Mouse (Mus musculus) kidney, postnatal 10 days (tissue): Measurements from ENCODE around the gene Rell1.
A peak's percentile ranks its signal among the peaks of the same experiment; 100 is the strongest.

Experiments
- DNase-seq: peaks from one replicate; pipeline ENCODE4 v3.0.0; 2021; ENCODE audit warnings: mixed read lengths

Gene Rell1

DNA sequence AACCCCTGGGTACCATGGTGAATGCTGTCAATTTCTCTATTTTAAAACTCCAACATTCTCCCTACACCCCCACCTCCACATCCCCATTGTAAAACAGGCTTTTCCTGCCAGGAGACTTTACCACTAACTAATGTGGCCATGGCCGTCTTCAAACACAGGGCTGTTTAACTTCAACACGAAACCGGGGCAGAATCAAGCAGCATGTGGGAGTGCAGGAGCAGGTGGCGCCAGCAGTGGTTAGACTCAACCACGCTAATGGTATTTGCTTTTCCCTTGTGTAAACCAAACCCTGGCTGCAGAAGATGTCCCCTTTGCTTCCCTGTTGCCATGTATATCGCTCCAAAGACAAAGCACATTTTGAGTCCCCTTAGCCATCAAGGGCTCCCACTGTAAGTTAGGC is 76.8 kb downstream of the Rell1 start:
- DNase-seq: no peak

DNA sequence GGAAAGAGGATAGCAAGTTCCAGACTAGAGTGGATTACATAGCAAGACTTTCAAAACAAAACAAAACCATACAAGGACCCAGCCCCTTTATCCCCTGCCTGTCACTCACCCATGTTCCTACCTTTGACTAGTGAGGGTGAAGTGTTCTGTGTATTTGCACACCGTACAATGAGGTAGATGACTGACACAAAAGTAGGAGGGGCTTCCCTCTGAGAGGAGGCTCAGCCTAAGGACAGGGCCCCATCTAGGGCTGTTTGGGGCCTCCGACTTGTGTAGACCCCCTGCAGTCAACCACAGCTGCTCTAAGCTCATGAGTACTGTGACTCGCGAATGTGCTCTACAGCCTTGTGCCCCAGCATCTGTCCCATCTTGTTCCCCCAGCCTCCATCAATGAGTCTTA is 77.5 kb downstream of the Rell1 start:
- DNase-seq: no peak

DNA sequence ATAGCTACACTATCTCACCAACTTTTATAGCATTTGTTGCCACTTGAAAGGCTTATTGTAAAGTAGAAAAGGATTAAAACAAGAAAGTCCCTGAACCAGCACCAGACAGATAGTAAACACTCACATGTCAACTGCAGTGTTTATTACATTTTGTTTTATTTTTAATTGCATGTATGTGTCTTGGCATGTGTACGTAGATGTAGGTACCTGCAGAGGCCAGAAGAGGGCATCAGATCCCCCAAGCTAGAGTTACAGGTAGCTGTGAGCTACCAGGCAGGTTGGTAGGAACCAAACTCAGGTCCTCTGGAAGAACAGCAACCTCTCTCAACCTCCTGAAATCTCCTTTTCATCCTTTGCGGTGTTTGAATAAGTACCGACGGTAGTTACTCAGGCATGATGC is 81.6 kb downstream of the Rell1 start:
- DNase-seq: no peak

DNA sequence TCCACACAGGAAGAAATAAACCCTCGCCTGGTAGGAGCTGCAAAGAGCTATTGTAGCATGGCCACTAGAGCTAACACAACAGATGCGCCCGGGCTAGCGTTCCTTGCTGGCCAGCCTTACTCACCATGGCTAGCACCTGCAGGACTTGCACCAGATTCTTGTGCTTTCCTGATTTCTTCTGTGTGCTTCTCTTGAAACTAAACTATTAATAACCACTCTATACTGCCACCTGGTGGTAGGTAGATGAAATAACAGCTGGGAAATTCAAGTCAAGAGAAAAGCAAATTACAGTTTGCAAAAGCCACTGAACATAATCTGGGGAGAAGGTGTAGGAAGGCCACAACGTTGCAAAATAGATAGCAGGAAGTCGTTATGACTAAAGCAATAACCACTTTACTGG is 82.0 kb downstream of the Rell1 start:
- peak; percentile 31 for DNase-seq

DNA sequence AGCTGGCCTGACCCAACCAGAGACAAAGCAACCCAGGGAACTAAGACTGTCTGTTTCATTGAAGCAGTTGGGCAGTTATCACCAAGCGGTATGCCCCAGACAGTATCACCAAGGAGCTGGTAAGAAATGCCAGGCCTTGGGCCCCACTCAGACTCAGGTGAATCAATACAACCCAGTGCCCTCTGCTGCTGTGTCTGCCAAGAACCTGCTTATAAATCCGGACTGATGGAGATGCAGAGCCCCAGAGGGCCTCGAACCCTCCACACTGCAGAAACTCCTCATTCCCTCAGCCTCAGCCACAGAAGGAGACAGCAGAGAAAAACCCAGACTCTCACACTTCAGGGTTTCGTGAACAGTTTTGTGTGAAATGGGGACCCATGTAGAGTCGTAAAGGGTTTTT is 82.4 kb downstream of the Rell1 start:
- no peak for DNase-seq

DNA sequence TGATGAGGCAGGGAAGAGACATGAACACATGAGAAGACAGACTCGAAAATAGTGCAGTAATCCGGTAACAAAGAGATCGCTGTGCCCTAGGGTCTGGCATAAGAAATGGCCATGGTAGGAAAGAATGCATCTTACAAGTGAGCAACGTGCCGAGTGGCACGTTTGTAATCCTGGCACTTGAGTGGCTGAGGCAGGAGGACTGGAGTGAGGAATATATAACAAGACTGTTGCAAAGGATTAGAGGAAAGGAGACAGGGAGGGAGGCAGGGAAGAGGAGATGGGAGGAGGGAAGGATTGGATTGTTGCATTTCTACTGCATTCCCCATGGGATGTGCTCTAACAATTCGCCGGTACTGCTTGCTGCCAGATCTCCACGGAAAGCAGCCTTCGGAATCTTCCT is 89.7 kb downstream of the Rell1 start:
- DNase-seq: no peak

DNA sequence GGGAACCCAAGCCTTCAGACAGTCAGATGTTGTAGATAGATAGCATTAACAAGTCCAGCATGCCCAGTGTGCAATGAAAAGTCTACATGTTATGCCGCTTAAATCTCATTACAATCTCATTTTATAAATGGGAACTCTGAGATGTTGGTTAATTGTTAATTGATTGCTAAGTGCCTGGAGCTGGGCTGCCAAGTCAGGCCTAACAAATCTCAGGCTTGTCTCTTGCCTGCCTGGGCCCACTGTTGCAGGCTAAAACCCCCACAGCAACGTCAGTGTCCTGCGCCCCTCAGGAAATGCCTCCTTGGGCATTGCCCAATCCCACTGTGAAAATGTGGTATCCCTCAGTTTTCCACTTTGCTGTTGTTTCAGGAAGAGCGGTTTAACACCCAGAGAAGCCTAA is 92.6 kb downstream of the Rell1 start:
- DNase-seq: peak; percentile 30

DNA sequence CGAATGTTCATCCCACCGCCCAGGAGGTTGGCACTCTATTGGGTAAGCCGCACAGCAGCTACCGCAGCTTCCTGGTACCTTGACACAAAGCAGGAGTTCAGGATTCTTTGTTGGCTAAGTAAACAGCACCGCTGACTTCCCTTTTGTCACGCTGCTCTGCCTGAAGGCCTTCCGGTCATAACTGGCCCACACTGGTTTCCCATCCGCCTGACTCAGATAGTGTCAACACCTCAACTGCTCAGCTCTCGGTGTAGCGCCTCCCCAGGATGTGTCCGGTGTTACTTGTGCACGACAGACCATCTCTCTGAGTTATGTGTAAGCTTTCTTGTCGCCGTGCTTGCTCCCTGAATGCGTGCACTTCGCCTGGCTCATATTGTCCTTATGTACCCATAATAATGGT is 93.8 kb downstream of the Rell1 start:
- DNase-seq: peak; percentile 70

DNA sequence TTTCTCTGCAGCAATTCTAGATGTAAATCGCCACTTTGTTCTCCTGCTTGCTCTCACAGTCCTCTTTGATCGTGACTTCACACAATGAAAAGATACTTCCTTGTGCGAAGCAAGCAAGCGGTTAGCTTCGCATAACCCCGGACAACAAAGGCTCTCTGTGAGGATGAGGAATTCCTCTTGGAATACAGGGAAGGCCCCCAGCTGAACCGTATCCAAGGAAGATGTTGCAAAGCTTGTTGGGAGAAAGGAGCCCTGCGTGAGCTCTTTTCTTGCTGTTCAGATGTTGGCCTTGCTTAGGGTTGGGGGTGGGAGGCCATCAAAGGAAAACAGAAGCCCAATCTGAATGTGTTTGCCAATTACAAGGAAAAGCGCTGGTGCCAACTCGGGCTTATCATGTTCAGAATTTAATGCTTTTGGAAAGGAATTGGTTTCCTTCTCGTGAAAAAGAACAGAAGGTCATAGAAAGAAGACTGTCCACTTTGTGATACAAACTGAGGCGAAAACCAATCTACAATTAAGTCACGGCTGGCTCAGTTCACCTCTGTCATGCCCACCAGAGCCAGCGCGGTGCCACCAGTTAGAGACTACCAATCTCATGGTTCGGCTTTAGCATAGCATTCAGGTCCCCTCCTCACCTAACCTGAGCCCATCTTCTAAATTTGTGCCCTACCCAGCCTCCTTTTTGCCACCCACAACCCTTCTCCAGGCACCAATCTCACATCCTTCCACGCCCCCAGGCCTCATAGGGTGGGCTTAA is 96.3 kb downstream of the Rell1 start:
- no peak for DNase-seq

DNA sequence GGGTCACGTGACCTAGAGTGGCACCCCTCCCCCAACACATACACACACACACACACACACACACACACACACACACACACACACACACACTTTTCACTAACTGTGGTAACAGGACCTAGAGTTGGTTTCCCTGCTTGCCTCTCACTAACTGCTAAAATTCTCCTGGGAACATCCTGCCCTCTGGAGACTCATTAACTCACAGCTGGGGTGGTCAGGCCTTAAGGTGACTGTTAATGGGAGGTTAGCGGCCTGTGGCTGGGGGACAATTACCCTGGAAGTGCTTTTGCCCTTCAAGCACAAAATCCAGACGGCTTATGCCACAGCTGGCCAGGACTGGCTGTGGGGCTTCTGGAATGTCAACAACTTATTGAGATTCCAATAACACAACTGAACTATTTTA is 101.3 kb downstream of the Rell1 start:
- DNase-seq: peak; percentile 71

DNA sequence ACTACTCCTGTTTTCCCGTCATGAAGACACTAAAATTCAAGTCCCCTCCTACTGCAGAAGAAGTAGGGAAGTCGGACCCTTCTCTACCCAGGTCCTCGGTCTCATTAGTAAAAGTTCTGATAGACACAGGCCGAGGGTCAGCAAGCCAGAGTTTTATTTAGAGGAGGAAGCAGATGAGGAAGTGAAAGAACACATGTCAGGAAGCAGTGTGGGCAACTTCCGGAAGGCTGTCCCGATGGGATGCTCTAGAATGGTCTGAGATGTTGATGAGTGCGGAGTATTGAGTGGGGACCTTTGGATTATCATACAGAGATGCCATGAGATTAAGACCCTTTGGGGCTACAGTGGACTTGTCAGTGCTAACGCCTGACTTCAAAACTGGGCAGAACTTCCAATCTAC is 109.8 kb downstream of the Rell1 start:
- DNase-seq: no peak
